Mouse (Mus musculus): ENCODE data around the gene Hnrnpab. TPM values are rescaled to one million over a fixed set of nuclear protein-coding genes. Genes with fewer than 3 reads are reported as not detected.

Hnrnpab gene
- polyA plus RNA-seq, 1 experiment from 2014 or later, result 542 TPM

- peak; percentile 46 for DNase-seq (ENCODE audit: low spot score)
These were observed 2.7 kb upstream of the Hnrnpab start for GRCm38 (mm10) chr11:51609266-51609909.

GRCm38 (mm10) chr11:51607096-51607738 is 570 bp upstream of the Hnrnpab start:
- DNase-seq (ENCODE audit: low spot score), result no peak

GRCm38 (mm10) chr11:51605602-51606446 is 823 bp downstream of the Hnrnpab start:
- DNase-seq (ENCODE audit: low spot score), result peak; percentile 88

- DNase-seq (ENCODE audit: low spot score), result no peak
These were observed 4.4 kb downstream of the Hnrnpab start for GRCm38 (mm10) chr11:51602253-51602652.

- no peak for DNase-seq (ENCODE audit: low spot score)
These were observed 9.1 kb downstream of the Hnrnpab start for GRCm38 (mm10) chr11:51597553-51597952.

- no peak for DNase-seq (ENCODE audit: low spot score)
These were observed 11.1 kb downstream of the Hnrnpab start for GRCm38 (mm10) chr11:51595459-51596083.

GRCm38 (mm10) chr11:51594715-51595350 is 11.8 kb downstream of the Hnrnpab start:
- DNase-seq (ENCODE audit: low spot score), result no peak

- DNase-seq (ENCODE audit: low spot score), result no peak
These were observed 12.8 kb downstream of the Hnrnpab start for GRCm38 (mm10) chr11:51593849-51594248.

GRCm38 (mm10) chr11:51593368-51593767 is 13.3 kb downstream of the Hnrnpab start:
- DNase-seq (ENCODE audit: low spot score), result no peak

- DNase-seq (ENCODE audit: low spot score), result no peak
These were observed 14.7 kb downstream of the Hnrnpab start for GRCm38 (mm10) chr11:51591915-51592314.

- DNase-seq (ENCODE audit: low spot score), result no peak
These were observed 15.5 kb downstream of the Hnrnpab start for GRCm38 (mm10) chr11:51591168-51591567.

GRCm38 (mm10) chr11:51590002-51590401 is 16.6 kb downstream of the Hnrnpab start:
- no peak for DNase-seq (ENCODE audit: low spot score)

- DNase-seq (ENCODE audit: low spot score), result no peak
These were observed 17.8 kb downstream of the Hnrnpab start for GRCm38 (mm10) chr11:51588833-51589232.

- no peak for DNase-seq (ENCODE audit: low spot score)
These were observed 19.6 kb downstream of the Hnrnpab start for GRCm38 (mm10) chr11:51587059-51587458.

GRCm38 (mm10) chr11:51586411-51586810 is 20.2 kb downstream of the Hnrnpab start:
- no peak for DNase-seq (ENCODE audit: low spot score)

GRCm38 (mm10) chr11:51585608-51586252 is 20.9 kb downstream of the Hnrnpab start:
- no peak for DNase-seq (ENCODE audit: low spot score)

- DNase-seq (ENCODE audit: low spot score), result peak; percentile 95
These were observed 22.0 kb downstream of the Hnrnpab start, which contains the start of gene Phykpl for GRCm38 (mm10) chr11:51584431-51585248. Gene Phykpl (plus strand): TSS chr11:51584757.

- no peak for DNase-seq (ENCODE audit: low spot score)
These were observed 22.6 kb downstream of the Hnrnpab start for GRCm38 (mm10) chr11:51584057-51584430.

GRCm38 (mm10) chr11:51582713-51583112 is 23.9 kb downstream of the Hnrnpab start:
- peak; percentile 55 for DNase-seq (ENCODE audit: low spot score)

- peak; percentile 56 for DNase-seq (ENCODE audit: low spot score)
These were observed 27.6 kb downstream of the Hnrnpab start for GRCm38 (mm10) chr11:51579024-51579423.
